Mouse (Mus musculus): ENCODE measurements around the gene Twsg1. TPM values are rescaled to one million over a fixed set of nuclear protein-coding genes. Genes with fewer than 3 reads are reported as not detected.
A peak's percentile ranks its signal among the peaks of the same experiment; 100 is the strongest.

Gene Twsg1
- polyA plus RNA-seq, 1 experiment from 2014 or later = 63.5 TPM

- Histone ChIP-seq H3K4me1 (replicated peaks; ENCODE audit: control insufficient read depth, insufficient read depth) (0 out of 2 replicates have a peak, but pooled peaks cover 2% of the 10 kb centered on the region), H3K36me3 (ENCODE audit: control insufficient read depth, insufficient read depth, low read length) (no peaks in the 10 kb centered on the region), H3K4me3 (ENCODE audit: low read depth, low read length) (no peak overlapping the region), H3K4me2 (replicated peaks; ENCODE audit: low read depth) (no peak overlapping the region), H3K9ac (ENCODE audit: low read length) (no peak overlapping the region), H3K27ac (replicated peaks) (no peak overlapping the region), H3K27me3 (ENCODE audit: control insufficient read depth, insufficient read depth, low read length) (no peaks in the 10 kb centered on the region), H3K9me3 (ENCODE audit: control insufficient read depth, low read length) (no peaks in the 10 kb centered on the region)
- ATAC-seq (ENCODE audit: low FRiP score, low TSS enrichment) = no peak
- DNase-seq (ENCODE audit: low spot score) = no peak
- TF ChIP-seq EP300 (optimal IDR thresholded peaks at IDR 0.05) (no peak), CTCF (IDR thresholded peaks at IDR 0.05; ENCODE audit: low read depth) (no peak)
- 49% methylated on average over 6 of the region's 6 CpGs for WGBS
These were observed 48.7 kb downstream of the Twsg1 start for GRCm38 (mm10) chr17:65902281-65902680.

- no peak for ATAC-seq (ENCODE audit: low FRiP score, low TSS enrichment)
- no peaks in the 10 kb centered on the region for H3K4me1 ChIP-seq (replicated peaks; ENCODE audit: control insufficient read depth, insufficient read depth)
- 65% methylated on average over 3 of the region's 3 CpGs for WGBS
- H3K9ac ChIP-seq (ENCODE audit: low read length) = no peak overlapping the region
- TF ChIP-seq CTCF (IDR thresholded peaks at IDR 0.05; ENCODE audit: low read depth) = no peak
- TF ChIP-seq EP300 (optimal IDR thresholded peaks at IDR 0.05) = no peak
- no peaks in the 10 kb centered on the region for H3K9me3 ChIP-seq (ENCODE audit: control insufficient read depth, low read length)
- no peak for DNase-seq (ENCODE audit: low spot score)
- no peak overlapping the region for H3K27ac ChIP-seq (replicated peaks)
- H3K4me2 ChIP-seq (replicated peaks; ENCODE audit: low read depth) = no peak overlapping the region
- no peak overlapping the region for H3K4me3 ChIP-seq (ENCODE audit: low read depth, low read length)
- H3K36me3 ChIP-seq (ENCODE audit: control insufficient read depth, insufficient read depth, low read length) = no peaks in the 10 kb centered on the region
- H3K27me3 ChIP-seq (ENCODE audit: control insufficient read depth, insufficient read depth, low read length) = no peaks in the 10 kb centered on the region
These were observed 55.0 kb downstream of the Twsg1 start for GRCm38 (mm10) chr17:65896016-65896415.

DNA sequence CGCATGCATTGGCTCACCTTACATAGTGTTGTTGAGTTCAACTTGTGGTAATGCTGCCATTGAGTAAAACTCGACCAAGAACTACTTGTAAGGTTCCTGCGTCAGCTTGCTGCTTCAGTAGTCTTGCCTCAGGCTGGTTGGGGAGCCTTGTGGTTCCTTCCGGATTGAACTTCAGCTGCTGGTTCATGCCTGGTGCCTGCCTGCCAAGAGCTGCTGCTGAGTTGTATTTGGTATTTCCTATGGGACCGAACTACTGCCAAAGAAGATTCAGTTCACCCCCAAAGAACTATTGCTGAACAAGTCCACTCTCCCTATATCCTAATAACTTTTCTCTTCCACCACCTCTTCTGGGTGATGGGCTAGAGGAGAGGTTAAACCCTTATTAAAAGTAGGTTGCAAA is 61.5 kb downstream of the Twsg1 start:
- no peaks in the 10 kb centered on the region for H3K9me3 ChIP-seq (ENCODE audit: control insufficient read depth, low read length)
- no peak for TF ChIP-seq EP300 (optimal IDR thresholded peaks at IDR 0.05)
- no peak for TF ChIP-seq CTCF (IDR thresholded peaks at IDR 0.05; ENCODE audit: low read depth)
- no peak overlapping the region for H3K27ac ChIP-seq (replicated peaks)
- WGBS = 82% methylated on average over 5 of the region's 5 CpGs
- H3K36me3 ChIP-seq (ENCODE audit: control insufficient read depth, insufficient read depth, low read length) = no peaks in the 10 kb centered on the region
- H3K27me3 ChIP-seq (ENCODE audit: control insufficient read depth, insufficient read depth, low read length) = no peaks in the 10 kb centered on the region
- no peak overlapping the region for H3K4me3 ChIP-seq (ENCODE audit: low read depth, low read length)
- no peak overlapping the region for H3K9ac ChIP-seq (ENCODE audit: low read length)
- ATAC-seq (ENCODE audit: low FRiP score, low TSS enrichment) (no peak), DNase-seq (ENCODE audit: low spot score) (no peak)
- H3K4me2 ChIP-seq (replicated peaks; ENCODE audit: low read depth) = no peak overlapping the region
- peaks cover 3% of the 10 kb centered on the region; the same call in 1 of the 2 replicates for H3K4me1 ChIP-seq (replicated peaks; ENCODE audit: control insufficient read depth, insufficient read depth)

GRCm38 (mm10) chr17:65886571-65886970 is 64.5 kb downstream of the Twsg1 start:
- ATAC-seq (ENCODE audit: low FRiP score, low TSS enrichment) = no peak
- Histone ChIP-seq H3K9ac (ENCODE audit: low read length) (no peak overlapping the region), H3K4me1 (replicated peaks; ENCODE audit: control insufficient read depth, insufficient read depth) (peaks cover 7% of the 10 kb centered on the region; the same call in 1 of the 2 replicates), H3K27me3 (ENCODE audit: control insufficient read depth, insufficient read depth, low read length) (no peaks in the 10 kb centered on the region), H3K4me3 (ENCODE audit: low read depth, low read length) (no peak overlapping the region), H3K9me3 (ENCODE audit: control insufficient read depth, low read length) (no peaks in the 10 kb centered on the region), H3K36me3 (ENCODE audit: control insufficient read depth, insufficient read depth, low read length) (no peaks in the 10 kb centered on the region), H3K4me2 (replicated peaks; ENCODE audit: low read depth) (peak overlapping the region; percentile 89), H3K27ac (replicated peaks) (peak overlapping the region; percentile 98)
- DNase-seq (ENCODE audit: low spot score) = no peak
- WGBS = 51% methylated on average over 9 of the region's 9 CpGs
- no peak for TF ChIP-seq EP300 (optimal IDR thresholded peaks at IDR 0.05)
- no peak for TF ChIP-seq CTCF (IDR thresholded peaks at IDR 0.05; ENCODE audit: low read depth)

- 5% methylated on average over 14 of the region's 14 CpGs for WGBS
- ATAC-seq (ENCODE audit: low FRiP score, low TSS enrichment) = no peak
These were observed 65.1 kb downstream of the Twsg1 start, which contains the start of gene Ralbp1 for GRCm38 (mm10) chr17:65885697-65886529. Gene Ralbp1 (minus strand): TSS chr17:65885798.

DNA sequence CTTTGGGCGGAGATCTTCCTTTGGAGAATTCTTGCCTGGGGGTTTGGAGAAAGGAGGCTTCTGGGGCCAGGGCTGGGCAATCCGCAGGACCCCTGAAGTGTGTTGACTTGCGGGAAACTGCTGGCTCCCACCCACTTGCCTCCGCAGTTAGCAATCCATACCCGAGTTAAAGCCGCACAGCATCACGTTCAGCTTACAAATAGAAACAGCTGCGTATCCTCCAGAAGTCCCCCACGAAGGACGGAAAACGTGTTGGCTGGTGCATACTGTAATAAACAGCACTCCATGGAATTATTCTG is 65.7 kb downstream of the Twsg1 start:
- 0% methylated on average over 11 of the region's 11 CpGs for WGBS
- DNase-seq (ENCODE audit: low spot score) (no peak), ATAC-seq (ENCODE audit: low FRiP score, low TSS enrichment) (no peak)
- no peaks in the 10 kb centered on the region for H3K27me3 ChIP-seq (ENCODE audit: control insufficient read depth, insufficient read depth, low read length)
- no peaks in the 10 kb centered on the region for H3K36me3 ChIP-seq (ENCODE audit: control insufficient read depth, insufficient read depth, low read length)
- peak overlapping the region; percentile 98 for H3K27ac ChIP-seq (replicated peaks)
- TF ChIP-seq EP300 (optimal IDR thresholded peaks at IDR 0.05) (no peak), CTCF (IDR thresholded peaks at IDR 0.05; ENCODE audit: low read depth) (no peak)
- H3K4me2 ChIP-seq (replicated peaks; ENCODE audit: low read depth) = peak overlapping the region; percentile 89
- peak overlapping the region; percentile 92 for H3K9ac ChIP-seq (ENCODE audit: low read length)
- peaks cover 7% of the 10 kb centered on the region; the same call in 1 of the 2 replicates for H3K4me1 ChIP-seq (replicated peaks; ENCODE audit: control insufficient read depth, insufficient read depth)
- H3K4me3 ChIP-seq (ENCODE audit: low read depth, low read length) = peak overlapping the region; percentile 93
- no peaks in the 10 kb centered on the region for H3K9me3 ChIP-seq (ENCODE audit: control insufficient read depth, low read length)

More at GRCm38 (mm10) chr17:65885697-65886529, 65.1 kb downstream of the Twsg1 start, which contains the start of gene Ralbp1:
- H3K27me3 ChIP-seq (ENCODE audit: control insufficient read depth, insufficient read depth, low read length) = no peaks in the 10 kb centered on the region
- no peaks in the 10 kb centered on the region for H3K36me3 ChIP-seq (ENCODE audit: control insufficient read depth, insufficient read depth, low read length)
- H3K9me3 ChIP-seq (ENCODE audit: control insufficient read depth, low read length) = no peaks in the 10 kb centered on the region
- DNase-seq (ENCODE audit: low spot score) = peak; percentile 30
- peaks cover 7% of the 10 kb centered on the region; the same call in 1 of the 2 replicates for H3K4me1 ChIP-seq (replicated peaks; ENCODE audit: control insufficient read depth, insufficient read depth)
- TF ChIP-seq CTCF (IDR thresholded peaks at IDR 0.05; ENCODE audit: low read depth) = no peak
- TF ChIP-seq EP300 (optimal IDR thresholded peaks at IDR 0.05) = no peak
- H3K4me3 ChIP-seq (ENCODE audit: low read depth, low read length) = peak within 1 kb of the TSS; percentile 93
- H3K4me2 ChIP-seq (replicated peaks; ENCODE audit: low read depth) = peak within 1 kb of the TSS; percentile 95
- H3K27ac ChIP-seq (replicated peaks) = peak within 1 kb of the TSS; percentile 98
- H3K9ac ChIP-seq (ENCODE audit: low read length) = peak within 1 kb of the TSS; percentile 92
